Mouse (Mus musculus) testis, adult 2 months (tissue): Measurements from ENCODE around the gene Nomo1.

Experiments used
- CTCF ChIP-seq: fragments of 200-500 bp; IDR thresholded peaks from 2 replicates; pipeline ENCODE4 v1.5.1; 2012; ENCODE audit warnings: low read depth, mild to moderate bottlenecking, inconsistent platforms, low read length, moderate library complexity; ENCODE audit not compliant: control insufficient read depth, insufficient read depth, insufficient replicate concordance
- POLR2A ChIP-seq: fragments of 200-500 bp; IDR thresholded peaks from 2 replicates; pipeline ENCODE4 v1.6.1; 2012; ENCODE audit warnings: low read depth, mild to moderate bottlenecking, inconsistent platforms, low read length, moderate library complexity; ENCODE audit not compliant: control insufficient read depth

DNA sequence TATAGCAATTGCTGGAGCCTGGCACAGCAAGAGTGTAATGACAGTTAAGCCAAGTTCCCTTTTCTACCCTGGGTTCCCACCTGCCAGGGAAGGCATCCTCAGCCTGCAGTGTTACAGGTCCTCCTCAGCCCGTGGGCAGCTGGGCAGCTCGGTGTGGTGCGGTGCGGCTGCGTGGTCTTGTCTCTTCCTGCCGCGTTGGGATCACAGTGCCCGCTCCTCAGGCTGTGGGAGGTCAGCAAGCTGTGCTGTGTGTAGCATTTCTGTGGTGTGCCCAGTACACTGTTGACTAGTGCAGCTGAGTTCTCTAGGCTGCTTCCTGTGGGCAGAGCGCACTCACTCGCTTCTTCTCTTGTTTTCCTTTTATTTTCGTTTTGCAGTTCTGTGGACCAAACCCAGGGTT is 25.4 kb downstream of the Nomo1 start:
- TF ChIP-seq CTCF (no peak), POLR2A (no peak)
